Mouse (Mus musculus): ENCODE data around the gene Slc6a17. TPM values are rescaled to one million over a fixed set of nuclear protein-coding genes. Genes with fewer than 3 reads are reported as not detected.
A peak's percentile ranks its signal among the peaks of the same experiment; 100 is the strongest.

The Slc6a17 gene
- polyA plus RNA-seq, 1 experiment from 2014 or later = 8.1 TPM

GRCm38 (mm10) chr3:107543158-107544080 is 25.6 kb upstream of the Slc6a17 start:
- Histone ChIP-seq H3K9ac (no peak overlapping the region), H3K36me3 (no peaks in the 10 kb centered on the region), H3K27ac (replicated peaks) (no peak overlapping the region), H3K9me3 (no peaks in the 10 kb centered on the region), H3K27me3 (peaks cover 33% of the 10 kb centered on the region), H3K4me1 (replicated peaks) (peaks cover 28% of the 10 kb centered on the region), H3K4me2 (no peak overlapping the region), H3K4me3 (no peak overlapping the region)
- WGBS = 72% methylated on average over 8 of the region's 8 CpGs
- ATAC-seq (ENCODE audit: low read depth) = no peak

DNA sequence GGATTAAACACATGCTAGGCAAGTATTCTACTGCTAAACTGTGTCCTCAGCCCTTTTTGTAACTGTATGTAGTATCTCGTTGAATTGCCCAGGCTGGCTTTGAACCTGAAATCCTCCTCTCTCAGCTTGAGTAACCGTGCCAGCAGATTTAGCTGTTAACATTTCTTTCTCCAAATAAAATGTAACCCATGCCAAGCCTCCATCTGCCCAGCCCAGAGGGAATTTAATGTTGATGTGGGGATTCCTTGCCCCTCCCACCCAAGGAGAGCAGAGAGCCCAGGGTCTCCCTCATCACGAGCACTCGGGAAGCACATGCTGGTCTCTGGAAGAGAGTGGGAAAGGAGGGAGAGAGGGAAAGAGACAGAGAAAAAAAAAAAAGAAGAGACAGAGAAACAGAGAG is 24.8 kb upstream of the Slc6a17 start:
- no peak for ATAC-seq (ENCODE audit: low read depth)
- Histone ChIP-seq H3K27me3 (peaks cover 33% of the 10 kb centered on the region), H3K36me3 (no peaks in the 10 kb centered on the region), H3K4me1 (replicated peaks) (peaks cover 33% of the 10 kb centered on the region), H3K4me3 (no peak overlapping the region), H3K9me3 (no peaks in the 10 kb centered on the region), H3K4me2 (no peak overlapping the region), H3K27ac (replicated peaks) (no peak overlapping the region), H3K9ac (no peak overlapping the region)
- 61% methylated on average over 4 of the region's 4 CpGs for WGBS

DNA sequence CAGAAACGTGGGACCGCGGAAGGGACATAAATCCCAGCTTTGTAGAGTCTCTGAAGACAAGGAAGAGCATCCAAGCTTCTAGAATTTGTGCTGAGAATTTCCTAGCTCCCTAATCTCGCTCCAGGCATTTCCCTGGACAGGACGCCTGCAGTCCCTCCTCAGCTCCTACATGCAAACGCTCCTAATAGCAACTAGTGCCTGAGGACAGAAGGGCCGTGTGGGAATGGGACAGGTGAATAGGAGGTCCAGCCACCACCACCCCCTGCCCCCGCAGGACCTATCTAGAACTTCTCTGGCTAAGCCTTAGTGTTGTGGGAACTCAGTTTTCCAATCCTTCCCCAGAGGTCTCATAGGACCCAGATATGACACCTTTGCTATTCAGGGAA is 19.7 kb upstream of the Slc6a17 start:
- no peaks in the 10 kb centered on the region for H3K9me3 ChIP-seq

DNA sequence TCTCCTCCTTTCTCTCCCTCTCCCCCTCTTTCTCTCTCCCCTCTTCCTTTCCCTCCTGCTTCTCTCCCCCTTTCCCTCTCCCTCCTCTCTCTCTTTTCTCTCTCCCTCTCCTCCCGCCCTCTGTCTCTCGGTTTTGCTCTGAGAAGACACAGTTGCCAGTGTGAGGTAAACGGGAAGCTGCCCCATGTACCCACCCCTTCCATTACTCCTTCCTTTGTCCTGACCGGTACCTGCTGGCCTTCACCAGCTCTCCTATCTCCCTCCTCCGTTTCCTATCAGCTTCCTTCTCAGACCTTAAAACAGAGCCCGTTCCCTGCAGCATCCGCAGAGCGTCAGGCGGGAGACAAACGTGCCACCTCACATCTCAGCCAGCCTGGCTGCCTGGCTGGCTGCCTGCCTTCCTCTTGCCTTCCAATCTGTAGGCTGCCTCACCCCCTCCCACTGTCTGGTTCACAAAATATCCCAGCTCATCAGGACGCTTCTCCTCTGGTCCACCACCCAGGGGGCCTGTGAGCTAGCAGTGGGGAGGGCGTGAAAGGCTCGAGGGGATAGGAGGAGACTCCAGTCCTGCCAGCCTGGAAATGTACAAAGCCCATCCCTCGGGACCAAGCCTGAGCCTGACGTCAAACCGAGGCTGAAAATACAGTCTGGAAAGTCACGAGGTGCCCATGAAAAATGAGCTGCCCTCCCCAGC is 19.1 kb upstream of the Slc6a17 start:
- Histone ChIP-seq H3K4me1 (replicated peaks) (peaks cover 31% of the 10 kb centered on the region), H3K9ac (peak overlapping the region; percentile 66), H3K4me2 (peak overlapping the region; percentile 55), H3K4me3 (peak overlapping the region; percentile 24), H3K27ac (replicated peaks) (peak overlapping the region; percentile 88), H3K27me3 (peaks cover 39% of the 10 kb centered on the region), H3K36me3 (no peaks in the 10 kb centered on the region), H3K9me3 (no peaks in the 10 kb centered on the region)
- peak; percentile 86 for ATAC-seq (ENCODE audit: low read depth)
- 3% methylated on average over 17 of the region's 17 CpGs for WGBS

More for the DNA sequence above, 19.7 kb upstream of the Slc6a17 start:
- no peaks in the 10 kb centered on the region for H3K36me3 ChIP-seq
- peak overlapping the region; percentile 55 for H3K4me2 ChIP-seq
- peak overlapping the region; percentile 88 for H3K27ac ChIP-seq (replicated peaks)
- H3K4me1 ChIP-seq (replicated peaks) = peaks cover 31% of the 10 kb centered on the region
- H3K9ac ChIP-seq = 0 out of 2 replicates have a peak overlapping the region, but pooled peaks have one; percentile 66
- no peak overlapping the region for H3K4me3 ChIP-seq
- 23% methylated on average over 8 of the region's 8 CpGs for WGBS
- peaks cover 43% of the 10 kb centered on the region for H3K27me3 ChIP-seq
- ATAC-seq (ENCODE audit: low read depth) = no peak; the same call in none of the 2 replicates

DNA sequence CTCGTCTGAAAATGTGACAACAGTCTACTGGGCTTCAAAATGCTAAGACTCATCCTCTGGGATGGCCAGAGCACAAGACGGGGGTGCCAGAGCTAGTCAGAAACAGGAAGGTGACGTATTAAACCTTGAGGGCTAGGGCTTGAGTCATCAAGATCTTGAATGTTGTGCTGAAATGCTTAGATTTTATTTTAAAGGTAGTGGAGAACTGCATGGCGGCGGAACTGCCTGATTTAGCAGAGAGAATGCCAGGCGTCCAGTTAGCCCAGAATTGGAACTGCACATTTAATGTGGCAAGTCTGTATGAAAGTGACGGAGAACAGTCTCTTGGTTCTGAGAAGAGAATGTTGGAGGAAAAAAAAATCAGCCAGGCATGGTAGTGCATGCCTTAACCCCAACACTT is 17.1 kb upstream of the Slc6a17 start:
- Histone ChIP-seq H3K36me3 (no peaks in the 10 kb centered on the region), H3K9ac (no peak overlapping the region), H3K9me3 (no peaks in the 10 kb centered on the region), H3K4me1 (replicated peaks) (peaks cover 31% of the 10 kb centered on the region), H3K4me2 (no peak overlapping the region), H3K27ac (replicated peaks) (no peak overlapping the region), H3K27me3 (peaks cover 25% of the 10 kb centered on the region), H3K4me3 (no peak overlapping the region)
- 89% methylated on average over 7 of the region's 7 CpGs for WGBS
- no peak for ATAC-seq (ENCODE audit: low read depth)

- Histone ChIP-seq H3K36me3 (no peaks in the 10 kb centered on the region), H3K9ac (no peak overlapping the region), H3K27me3 (peaks cover 17% of the 10 kb centered on the region), H3K4me2 (no peak overlapping the region), H3K4me1 (replicated peaks) (peaks cover 39% of the 10 kb centered on the region), H3K27ac (replicated peaks) (no peak overlapping the region), H3K4me3 (no peak overlapping the region), H3K9me3 (no peaks in the 10 kb centered on the region)
- 41% methylated on average over 4 of the region's 4 CpGs for WGBS
- no peak for ATAC-seq (ENCODE audit: low read depth)
Measured at GRCm38 (mm10) chr3:107533532-107533931, 15.7 kb upstream of the Slc6a17 start.

DNA sequence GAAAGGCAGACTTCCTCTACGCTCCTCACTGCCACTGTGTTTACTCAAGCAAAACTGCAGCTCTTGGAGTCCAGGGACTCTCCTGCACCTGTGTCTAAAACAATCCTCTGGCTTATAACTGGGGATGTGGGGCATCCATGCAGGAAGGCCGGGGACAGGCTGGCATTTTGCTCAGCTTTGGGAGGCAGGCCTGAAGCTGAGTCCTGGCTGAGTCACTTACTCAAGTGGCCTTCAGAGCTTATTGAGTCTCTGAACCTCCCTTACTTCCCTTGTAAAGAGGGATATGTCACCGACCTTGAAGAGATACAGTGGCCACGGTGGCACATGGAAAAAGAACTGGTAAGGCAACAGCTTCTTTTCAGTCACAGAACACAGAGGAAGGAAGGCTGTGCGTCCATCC is 12.8 kb upstream of the Slc6a17 start:
- H3K27me3 ChIP-seq = peaks cover 8% of the 10 kb centered on the region; the same call in 1 of the 2 replicates
- no peak for ATAC-seq (ENCODE audit: low read depth)
- H3K4me1 ChIP-seq (replicated peaks) = peaks cover 27% of the 10 kb centered on the region
- no peak overlapping the region for H3K4me3 ChIP-seq
- no peak overlapping the region for H3K27ac ChIP-seq (replicated peaks)
- no peak overlapping the region for H3K4me2 ChIP-seq
- no peaks in the 10 kb centered on the region for H3K9me3 ChIP-seq
- no peak overlapping the region for H3K9ac ChIP-seq
- 86% methylated on average over 5 of the region's 5 CpGs for WGBS
- H3K36me3 ChIP-seq = no peaks in the 10 kb centered on the region

GRCm38 (mm10) chr3:107529182-107529581 is 11.4 kb upstream of the Slc6a17 start:
- H3K27me3 ChIP-seq = no peaks in the 10 kb centered on the region
- H3K4me2 ChIP-seq = peak overlapping the region; percentile 37; the same call in 1 of the 2 replicates
- H3K4me3 ChIP-seq = no peak overlapping the region
- H3K36me3 ChIP-seq = no peaks in the 10 kb centered on the region
- H3K4me1 ChIP-seq (replicated peaks) = peaks cover 27% of the 10 kb centered on the region
- H3K27ac ChIP-seq (replicated peaks) = peak overlapping the region; percentile 85
- ATAC-seq (ENCODE audit: low read depth) = peak; percentile 2; the same call in 1 of the 2 replicates
- H3K9ac ChIP-seq = no peak overlapping the region
- no peaks in the 10 kb centered on the region for H3K9me3 ChIP-seq
- 70% methylated on average over 5 of the region's 5 CpGs for WGBS

DNA sequence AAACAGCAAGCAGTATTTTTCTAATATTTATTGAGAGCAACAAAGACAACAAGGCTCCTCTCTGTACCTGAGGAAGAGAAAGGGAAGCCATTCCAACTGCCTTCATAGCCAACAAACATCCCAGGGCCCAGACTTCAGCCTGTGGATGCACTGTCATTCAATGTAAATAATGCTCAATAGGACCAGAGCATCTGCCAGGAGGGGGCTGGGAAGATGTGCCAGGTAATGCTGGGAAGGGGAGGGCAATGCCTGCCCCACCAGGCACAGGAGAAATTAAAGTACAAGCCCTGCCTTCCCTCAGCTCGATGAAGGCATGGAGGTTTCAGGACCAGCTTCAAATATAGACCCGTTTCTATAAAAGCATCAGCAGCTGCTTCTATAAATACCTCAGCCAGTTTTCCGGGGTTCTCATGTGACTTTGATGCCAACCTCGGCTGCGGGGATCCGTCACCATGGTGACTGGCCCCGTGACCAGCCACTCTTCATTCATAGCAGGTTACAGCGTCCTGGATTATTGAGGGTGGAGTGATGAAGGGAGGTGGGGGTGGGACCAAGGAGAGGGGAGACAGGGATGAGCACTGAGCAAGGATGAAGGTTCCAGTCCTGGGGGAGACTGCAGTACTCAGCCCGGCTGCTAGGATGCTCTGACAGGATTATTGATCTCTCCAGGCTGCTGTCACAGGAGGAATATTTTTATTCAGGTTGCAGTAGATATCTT is 10.7 kb upstream of the Slc6a17 start:
- Histone ChIP-seq H3K9me3 (no peaks in the 10 kb centered on the region), H3K9ac (peak overlapping the region; percentile 27; the same call in 1 of the 2 replicates), H3K27me3 (no peaks in the 10 kb centered on the region), H3K4me1 (replicated peaks) (peaks cover 23% of the 10 kb centered on the region), H3K4me3 (no peak overlapping the region), H3K36me3 (no peaks in the 10 kb centered on the region), H3K27ac (replicated peaks) (peak overlapping the region; percentile 85), H3K4me2 (peak overlapping the region; percentile 37)
- 20% methylated on average over 9 of the region's 9 CpGs for WGBS
- peak; percentile 91 for ATAC-seq (ENCODE audit: low read depth)

DNA sequence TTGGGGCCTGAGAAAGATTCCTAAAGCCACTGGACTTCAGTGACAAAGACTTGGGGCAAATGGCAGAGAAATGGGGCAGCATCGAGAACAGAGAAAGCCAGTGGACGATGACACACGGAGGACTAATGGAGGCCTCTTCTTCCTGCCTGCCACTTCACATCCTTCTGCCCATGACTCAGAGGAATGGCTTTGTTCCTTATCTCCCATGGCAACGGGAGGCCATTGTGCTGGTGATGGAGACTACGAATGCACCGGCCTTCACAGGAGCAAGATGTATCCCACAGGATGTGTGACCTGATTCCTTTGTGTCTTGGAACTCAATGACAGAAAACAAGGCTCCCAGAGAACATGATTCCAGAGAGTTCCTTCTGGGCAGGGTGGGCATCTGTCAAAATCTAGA is 6.7 kb upstream of the Slc6a17 start:
- H3K9me3 ChIP-seq = no peaks in the 10 kb centered on the region
- H3K4me1 ChIP-seq (replicated peaks) = peaks cover 20% of the 10 kb centered on the region
- no peak for ATAC-seq (ENCODE audit: low read depth)
- WGBS = 49% methylated on average over 6 of the region's 6 CpGs
- no peak overlapping the region for H3K9ac ChIP-seq
- H3K4me2 ChIP-seq = no peak overlapping the region
- H3K36me3 ChIP-seq = no peaks in the 10 kb centered on the region
- H3K27me3 ChIP-seq = peaks cover 19% of the 10 kb centered on the region
- H3K4me3 ChIP-seq = no peak overlapping the region
- H3K27ac ChIP-seq (replicated peaks) = no peak overlapping the region

GRCm38 (mm10) chr3:107520931-107521330 is 3.1 kb upstream of the Slc6a17 start:
- peaks cover 22% of the 10 kb centered on the region for H3K4me1 ChIP-seq (replicated peaks)
- no peaks in the 10 kb centered on the region for H3K9me3 ChIP-seq
- no peak overlapping the region for H3K4me2 ChIP-seq
- H3K9ac ChIP-seq = no peak overlapping the region
- H3K27me3 ChIP-seq = peaks cover 55% of the 10 kb centered on the region
- H3K4me3 ChIP-seq = no peak overlapping the region
- no peaks in the 10 kb centered on the region for H3K36me3 ChIP-seq
- no peak overlapping the region for H3K27ac ChIP-seq (replicated peaks)
- no peak for ATAC-seq (ENCODE audit: low read depth)
- 87% methylated on average over 5 of the region's 5 CpGs for WGBS
